Mouse (Mus musculus) R1 (cell line): ENCODE results near the gene Agap1.
A peak's percentile ranks its signal among the peaks of the same experiment; 100 is the strongest.

Experiments used
- DNase-seq: peaks from one replicate; pipeline ENCODE4 v3.0.0-alpha.2; 2018; ENCODE audit warnings: low read depth, low spot score

Agap1 gene

GRCm38 (mm10) chr1:89576985-89577384 is 122.4 kb downstream of the Agap1 start:
- DNase-seq = peak; percentile 71

- peak; percentile 52 for DNase-seq
Measured at GRCm38 (mm10) chr1:89580031-89580998, 125.7 kb downstream of the Agap1 start.

GRCm38 (mm10) chr1:89580999-89581765 is 126.6 kb downstream of the Agap1 start:
- peak; percentile 67 for DNase-seq

DNA sequence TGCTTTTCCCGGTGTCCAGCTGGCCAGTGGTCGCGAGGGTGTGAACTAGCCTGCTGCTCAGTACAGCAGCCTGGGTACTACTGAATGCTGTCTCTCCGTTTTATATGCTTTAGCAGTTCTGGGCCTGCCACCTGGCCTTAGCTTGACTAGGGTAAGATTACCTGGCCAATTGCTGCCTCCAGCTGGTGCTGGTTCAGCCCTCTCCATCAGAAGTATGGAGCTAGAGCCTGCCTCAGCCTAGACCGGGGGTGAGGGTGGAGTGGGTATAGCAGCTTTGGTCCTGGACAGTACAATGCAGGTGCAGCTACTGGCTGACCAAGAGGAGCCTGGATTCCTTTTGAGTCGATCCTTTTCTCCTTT is 127.1 kb downstream of the Agap1 start:
- DNase-seq = no peak

- DNase-seq = peak; percentile 18
Measured at GRCm38 (mm10) chr1:89583369-89583768, 128.8 kb downstream of the Agap1 start.

DNA sequence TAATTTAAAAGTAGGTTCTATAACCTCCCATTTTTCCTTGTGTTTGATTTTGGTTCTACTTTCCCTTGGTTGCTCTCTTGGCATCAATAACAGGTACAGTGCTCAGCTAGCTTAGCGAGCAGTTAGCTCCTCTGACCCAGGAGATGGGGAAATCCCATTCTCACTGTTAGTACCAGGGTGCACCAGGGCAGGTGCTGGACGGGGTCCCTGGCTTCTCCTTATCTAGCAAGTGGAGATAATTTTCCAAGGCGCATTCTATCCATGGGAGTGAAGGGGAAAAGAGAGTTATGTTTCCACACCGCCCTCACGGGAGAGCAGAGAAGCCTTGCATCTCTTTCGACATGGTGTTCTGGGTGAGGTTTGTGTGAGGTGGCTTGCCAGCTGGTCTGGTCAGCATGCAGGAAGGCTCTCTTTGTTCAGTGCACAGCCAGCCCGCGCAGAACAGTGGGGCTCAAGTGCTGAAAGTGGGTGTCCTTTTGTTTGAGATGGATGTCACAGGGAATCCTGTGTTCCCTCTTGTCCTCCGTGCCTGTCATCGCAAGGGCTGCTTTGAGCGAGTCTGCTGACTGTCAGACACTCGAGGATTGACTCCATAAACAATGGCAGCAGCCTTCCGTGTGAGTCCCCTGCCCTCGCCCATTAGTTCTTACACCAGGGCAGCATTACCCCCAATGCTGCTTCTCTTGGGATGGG is 132.5 kb downstream of the Agap1 start:
- DNase-seq = no peak

GRCm38 (mm10) chr1:89588154-89588553 is 133.5 kb downstream of the Agap1 start:
- DNase-seq = no peak

DNA sequence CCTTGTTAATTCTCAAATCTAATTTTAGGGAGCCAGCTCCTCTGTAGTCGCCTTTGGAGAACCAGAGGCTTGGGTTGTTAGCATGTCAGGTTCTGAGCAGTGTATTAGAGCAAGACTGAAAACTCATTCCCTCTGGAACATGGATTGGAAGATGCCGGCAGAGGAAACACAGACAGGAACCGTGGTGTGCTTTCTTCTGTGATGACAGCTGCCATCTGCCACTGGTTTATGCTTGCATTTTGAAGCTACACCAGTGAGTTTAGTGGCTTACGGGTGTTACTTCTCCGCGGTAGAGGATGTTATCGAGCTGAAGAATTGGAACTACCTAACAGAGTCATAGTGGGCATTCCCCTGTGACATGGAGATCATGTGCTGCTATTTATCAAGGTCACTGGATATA is 136.4 kb downstream of the Agap1 start:
- no peak for DNase-seq

DNA sequence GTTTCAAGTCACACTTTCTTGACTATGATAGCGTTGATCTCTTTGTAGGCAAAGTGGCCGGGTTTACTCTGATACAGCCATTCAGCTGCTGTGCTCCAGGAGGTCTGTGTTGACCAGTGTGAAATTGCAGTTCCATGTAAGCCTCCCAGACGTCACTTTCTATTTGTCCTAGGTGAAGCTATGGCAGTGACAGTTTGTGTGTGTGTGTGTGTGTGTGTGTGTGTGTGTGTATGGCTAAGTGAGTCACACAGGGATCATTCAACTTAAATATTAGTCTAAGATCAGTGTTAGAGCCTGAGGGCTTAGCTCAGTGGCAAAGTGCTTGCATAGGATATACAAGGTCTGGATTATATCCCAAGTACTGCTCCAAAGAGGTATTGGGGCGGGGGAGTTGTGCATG is 138.6 kb downstream of the Agap1 start:
- DNase-seq = no peak

GRCm38 (mm10) chr1:89594999-89595398 is 140.4 kb downstream of the Agap1 start:
- no peak for DNase-seq

DNA sequence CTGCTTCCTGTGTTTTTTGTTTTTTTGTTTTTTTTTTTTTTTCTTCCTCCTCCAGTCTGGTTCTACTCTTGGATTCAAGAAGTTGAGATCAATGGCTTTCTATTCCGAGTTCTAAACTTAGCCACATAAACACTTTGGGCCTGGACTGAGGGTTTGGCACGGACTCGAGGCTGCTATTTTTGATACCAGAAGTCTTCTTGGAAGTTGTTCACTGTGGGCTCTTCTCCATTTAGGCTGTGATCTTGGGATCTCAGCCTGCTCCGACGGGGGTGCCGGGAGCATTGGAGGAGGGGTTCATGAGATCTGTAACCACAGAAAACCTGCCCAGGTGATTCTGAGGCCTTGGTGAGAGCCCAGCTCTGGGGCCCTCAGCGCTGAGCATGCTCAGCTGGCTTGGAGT is 140.8 kb downstream of the Agap1 start:
- DNase-seq = no peak

DNA sequence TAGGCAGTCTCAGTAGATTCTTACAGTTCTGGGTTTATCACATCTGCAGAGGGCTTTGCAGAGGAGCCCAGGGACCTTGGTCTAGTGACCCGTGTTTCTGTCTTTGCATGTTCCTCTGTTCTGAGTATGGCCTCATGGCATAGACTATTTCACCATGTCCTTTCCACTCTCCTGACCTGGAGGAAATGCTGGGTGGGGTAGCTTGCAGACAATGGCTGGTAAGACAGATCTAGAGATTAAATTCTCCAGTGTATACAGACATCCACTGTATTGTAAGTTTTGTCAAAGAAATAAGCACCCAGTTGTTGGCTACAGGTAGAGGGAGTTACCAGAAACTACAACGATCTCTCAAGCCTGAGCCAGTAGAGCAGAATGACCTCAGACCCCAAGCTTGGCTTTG is 141.6 kb downstream of the Agap1 start:
- DNase-seq = no peak

DNA sequence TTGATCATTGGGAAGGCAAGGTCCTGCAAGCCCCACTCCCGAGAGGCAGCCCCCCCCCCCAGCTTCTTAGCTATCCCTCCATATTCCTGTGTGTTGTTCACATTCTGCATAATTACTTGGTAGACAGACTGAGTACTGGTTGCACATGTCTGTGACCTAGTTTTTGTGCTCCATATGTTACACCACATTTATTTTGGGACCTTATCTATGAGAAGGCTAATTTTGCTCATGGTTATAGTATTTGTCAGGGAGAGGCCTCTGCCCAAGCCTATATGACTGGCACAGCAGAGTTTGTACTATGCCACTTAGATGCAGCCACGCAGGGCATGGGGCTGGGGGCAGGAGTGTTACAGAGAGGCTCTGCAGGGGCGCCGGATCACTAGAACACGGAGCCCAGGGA is 144.3 kb downstream of the Agap1 start:
- DNase-seq = no peak

GRCm38 (mm10) chr1:89599983-89600741 is 145.6 kb downstream of the Agap1 start:
- no peak for DNase-seq

DNA sequence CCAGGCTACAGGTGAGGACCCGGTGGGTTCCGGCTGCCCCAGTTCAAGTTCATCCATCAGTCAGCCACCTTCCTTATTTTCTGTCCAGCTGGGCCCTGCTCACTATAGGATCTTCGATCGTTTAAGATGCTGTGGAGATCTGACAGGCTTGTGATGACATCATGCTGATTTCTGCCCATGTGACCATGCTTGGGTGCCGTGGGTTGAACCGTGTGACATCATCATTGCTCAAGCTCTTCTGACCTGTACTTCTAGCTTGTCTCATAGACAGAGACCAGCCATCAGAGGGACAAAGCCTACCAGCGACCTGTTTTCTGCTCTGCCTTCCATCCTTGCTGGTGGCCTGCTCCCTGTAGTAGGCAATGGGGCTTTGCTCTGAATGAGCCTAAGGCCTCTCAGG is 146.7 kb downstream of the Agap1 start:
- no peak for DNase-seq

GRCm38 (mm10) chr1:89602879-89603278 is 148.3 kb downstream of the Agap1 start:
- no peak for DNase-seq

- DNase-seq = peak; percentile 45
Measured at GRCm38 (mm10) chr1:89606612-89607011, 152.0 kb downstream of the Agap1 start.

- no peak for DNase-seq
Measured at GRCm38 (mm10) chr1:89608766-89609165, 154.2 kb downstream of the Agap1 start.

DNA sequence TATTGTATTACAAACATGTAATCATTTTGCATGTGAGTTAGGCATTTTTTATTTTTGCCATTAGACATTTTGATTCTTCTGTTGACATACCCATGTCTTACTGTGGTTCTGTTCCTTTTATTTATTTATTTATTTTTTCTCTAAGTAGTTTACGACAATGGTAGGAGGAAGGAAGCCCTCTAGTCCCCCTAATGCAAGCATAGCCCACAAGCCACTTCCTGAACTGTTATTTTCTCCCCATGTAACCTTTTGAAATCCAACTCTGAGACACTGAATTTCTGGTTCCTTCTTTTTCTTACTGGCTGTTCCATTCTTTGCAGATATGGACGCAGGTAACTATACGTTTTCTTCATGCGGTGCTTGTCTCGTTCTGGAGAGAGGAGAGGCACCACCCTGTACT is 155.4 kb downstream of the Agap1 start:
- DNase-seq = no peak

- no peak for DNase-seq
Measured at GRCm38 (mm10) chr1:89611521-89611920, 156.9 kb downstream of the Agap1 start.

GRCm38 (mm10) chr1:89613234-89613870 is 158.7 kb downstream of the Agap1 start:
- no peak for DNase-seq
